Mouse (Mus musculus) WW6 (cell line): ENCODE results near the gene Bbs12.

Experiments used
- DNase-seq: peaks from one replicate; pipeline ENCODE4 v3.0.0-alpha.2; 2013; ENCODE audit warnings: low read depth, low spot score

Gene Bbs12

GRCm38 (mm10) chr3:37325317-37326112 lies 13.2 kb downstream of the Bbs12 start:
- DNase-seq, result no peak

GRCm38 (mm10) chr3:37326627-37327026 lies 14.3 kb downstream of the Bbs12 start:
- no peak for DNase-seq

GRCm38 (mm10) chr3:37328489-37328888 lies 16.1 kb downstream of the Bbs12 start:
- no peak for DNase-seq

GRCm38 (mm10) chr3:37329963-37330362 lies 17.6 kb downstream of the Bbs12 start:
- DNase-seq, result no peak

- DNase-seq, result no peak
Observed at GRCm38 (mm10) chr3:37331999-37332449, 19.7 kb downstream of the Bbs12 start.

GRCm38 (mm10) chr3:37334053-37334452 lies 21.7 kb downstream of the Bbs12 start:
- no peak for DNase-seq

GRCm38 (mm10) chr3:37341110-37341509 lies 28.8 kb downstream of the Bbs12 start:
- DNase-seq, result no peak

- no peak for DNase-seq
Observed at GRCm38 (mm10) chr3:37342811-37343210, 30.5 kb downstream of the Bbs12 start.

GRCm38 (mm10) chr3:37347671-37348070 lies 35.3 kb downstream of the Bbs12 start:
- no peak for DNase-seq

GRCm38 (mm10) chr3:37348221-37349165 lies 36.1 kb downstream of the Bbs12 start, which contains the start of gene Fgf2:
Gene Fgf2, plus strand, starts transcription at chr3:37348346.
- DNase-seq, result no peak

- no peak for DNase-seq
Observed at GRCm38 (mm10) chr3:37349166-37349548, 36.8 kb downstream of the Bbs12 start.

- no peak for DNase-seq
Observed at GRCm38 (mm10) chr3:37350386-37350785, 38.0 kb downstream of the Bbs12 start.

- DNase-seq, result no peak
Observed at GRCm38 (mm10) chr3:37353951-37354481, 41.7 kb downstream of the Bbs12 start.

GRCm38 (mm10) chr3:37354737-37355136 lies 42.4 kb downstream of the Bbs12 start:
- no peak for DNase-seq

- no peak for DNase-seq
Observed at GRCm38 (mm10) chr3:37360729-37361128, 48.4 kb downstream of the Bbs12 start.

- no peak for DNase-seq
Observed at GRCm38 (mm10) chr3:37365144-37365543, 52.8 kb downstream of the Bbs12 start.

GRCm38 (mm10) chr3:37365976-37366375 lies 53.6 kb downstream of the Bbs12 start:
- DNase-seq, result no peak

- no peak for DNase-seq
Observed at GRCm38 (mm10) chr3:37366381-37367053, 54.2 kb downstream of the Bbs12 start.

- DNase-seq, result no peak
Observed at GRCm38 (mm10) chr3:37370407-37370806, 58.1 kb downstream of the Bbs12 start.
